Mouse (Mus musculus) kidney, postnatal 0 days (tissue): ENCODE measurements around the gene Oaz1. TPM values are rescaled to one million over a fixed set of nuclear protein-coding genes. Genes with fewer than 3 reads are reported as not detected.

Source experiments
- ATAC-seq: fragments of 200-750 bp; cut with Nextera tagmentation; replicated peaks from 2 replicates; pipeline ENCODE4 v1.8.0; 2017; ENCODE audit warnings: low read depth, moderate number of reproducible peaks, moderate TSS enrichment, moderate library complexity; ENCODE audit not compliant: low FRiP score
- DNase-seq: peaks from one replicate; pipeline ENCODE4 v3.0.0-alpha.2; 2016; ENCODE audit warnings: low spot score
- H3K27ac ChIP-seq: fragments of 300-500 bp; sonication (generic); 2 replicates; pipeline ENCODE4 v1.5.1; 2014; ENCODE audit warnings: mild to moderate bottlenecking
- H3K27me3 ChIP-seq: fragments of 300-500 bp; sonication (generic); 2 replicates; pipeline ENCODE4 v1.6.1; 2014; ENCODE audit warnings: low read length, mixed read lengths; ENCODE audit not compliant: insufficient read depth
- H3K36me3 ChIP-seq: fragments of 300-500 bp; sonication (generic); 2 replicates; pipeline ENCODE4 v1.6.1; 2014; ENCODE audit warnings: low read length, mixed read lengths; ENCODE audit not compliant: insufficient read depth
- H3K4me1 ChIP-seq: fragments of 300-500 bp; sonication (generic); replicated peaks from 2 replicates; pipeline ENCODE4 v1.6.1; 2014; ENCODE audit warnings: antibody characterized with exemption, low read length, mixed read lengths; ENCODE audit not compliant: insufficient read depth
- H3K4me2 ChIP-seq: fragments of 300-500 bp; sonication (generic); 2 replicates; pipeline ENCODE4 v1.6.1; 2014; ENCODE audit warnings: mild to moderate bottlenecking, low read length, moderate library complexity, mixed read lengths
- H3K4me3 ChIP-seq: fragments of 300-500 bp; sonication (generic); replicated peaks from 2 replicates; pipeline ENCODE4 v1.5.1; 2014; ENCODE audit warnings: low read depth, low read length
- H3K9ac ChIP-seq: fragments of 300-500 bp; sonication (generic); 2 replicates; pipeline ENCODE4 v1.6.1; 2014; ENCODE audit warnings: low read depth, low read length
- H3K9me3 ChIP-seq: fragments of 300-500 bp; sonication (generic); replicated peaks from 2 replicates; pipeline ENCODE4 v1.6.1; 2016; ENCODE audit warnings: low read length, inconsistent platforms, mixed read lengths
- CTCF ChIP-seq: IDR thresholded peaks from 2 replicates; pipeline ENCODE4 v1.5.1; 2016; ENCODE audit warnings: antibody characterized with exemption, low read depth, mild to moderate bottlenecking, moderate library complexity
- WGBS: fragments of 180-500 bp; shearing (Covaris S2); extraction: QIAGEN DNeasy Blood & Tissue Kit; methylation state at CpG from one replicate; pipeline ENCODE4 v1.1.7; 2014; 5-methylcytosine and 5-hydroxymethylcytosine counted together
- polyA plus RNA-seq: library from polyadenylated mRNA; unstranded; fragments of >200 nt; fragmentation: Nextera tagmentation; extraction: Ambion mirVana; gene quantifications from 2 replicates; pipeline ENCODE4 v1.2.1, GENCODE M21; 2015

The Oaz1 gene
- polyA plus RNA-seq, 1 experiment from 2014 or later = 1,422 TPM

GRCm38 (mm10) chr10:80790761-80791404, 35.6 kb upstream of the Oaz1 start:
- ATAC-seq (no peak), DNase-seq (no peak)
- Histone ChIP-seq H3K27ac (no peak overlapping the region), H3K36me3 (peaks cover 89% of the 10 kb centered on the region), H3K9me3 (no peaks in the 10 kb centered on the region), H3K9ac (no peak overlapping the region), H3K4me2 (no peak overlapping the region), H3K4me1 (no peaks in the 10 kb centered on the region), H3K4me3 (no peak overlapping the region), H3K27me3 (no peaks in the 10 kb centered on the region)
- no peak for TF ChIP-seq CTCF
- WGBS = 84% methylated on average over 19 of the region's 19 CpGs

- H3K9me3 ChIP-seq = no peaks in the 10 kb centered on the region
- peaks cover 82% of the 10 kb centered on the region for H3K36me3 ChIP-seq
- no peak overlapping the region for H3K4me3 ChIP-seq
- H3K4me1 ChIP-seq = no peaks in the 10 kb centered on the region
- DNase-seq (no peak), ATAC-seq (0 out of 2 replicates have a peak, but pooled peaks have one; percentile 9)
- no peak overlapping the region for H3K9ac ChIP-seq
- H3K27ac ChIP-seq = no peak overlapping the region
- WGBS = 78% methylated on average over 33 of the region's 33 CpGs
- H3K4me2 ChIP-seq = no peak overlapping the region
- TF ChIP-seq CTCF = no peak
- no peaks in the 10 kb centered on the region for H3K27me3 ChIP-seq
Observed at GRCm38 (mm10) chr10:80791476-80792174, 34.8 kb upstream of the Oaz1 start.

DNA sequence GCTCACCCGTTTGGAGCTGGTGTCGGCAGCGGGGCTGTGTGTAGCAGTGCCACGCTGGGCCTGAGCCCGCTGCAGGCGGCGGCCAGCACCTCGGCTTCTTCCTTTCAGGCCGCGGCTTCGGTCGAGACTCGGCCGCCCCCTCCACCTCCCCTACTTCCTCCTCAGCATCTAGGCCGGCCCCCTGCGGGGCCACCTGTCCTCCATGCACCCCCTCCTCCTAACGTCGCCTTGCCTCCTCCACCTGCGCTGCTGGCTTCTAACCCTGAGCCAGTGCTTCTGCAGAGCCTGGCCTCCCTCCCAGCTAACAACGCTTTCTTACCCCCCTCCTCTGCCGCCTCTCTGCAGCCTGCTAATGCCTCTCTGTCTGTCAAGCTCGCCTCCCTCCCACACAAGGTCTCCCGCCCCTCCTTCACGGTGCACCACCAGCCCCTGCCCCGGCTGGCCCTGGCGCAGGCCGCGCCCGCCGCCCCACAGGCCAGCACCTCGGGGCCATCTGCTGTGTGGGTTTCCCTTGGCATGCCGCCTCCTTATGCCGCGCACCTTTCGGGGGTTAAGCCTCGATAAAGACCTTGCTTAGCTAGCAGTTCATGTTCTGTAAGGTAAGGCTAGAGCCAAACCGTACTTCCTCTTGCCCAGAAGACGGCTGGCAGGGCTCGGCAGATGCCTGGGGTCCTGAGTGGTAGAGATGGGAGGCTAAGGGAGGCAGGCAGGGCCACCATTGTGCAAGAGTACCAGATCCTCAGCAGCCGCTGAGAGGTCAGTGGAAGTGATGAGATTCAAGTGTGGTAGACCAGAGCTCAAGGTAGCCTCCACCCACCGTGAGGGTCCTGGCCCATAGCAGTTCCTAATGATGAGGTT, 34.1 kb upstream of the Oaz1 start:
- H3K9me3 ChIP-seq = no peaks in the 10 kb centered on the region
- no peak for TF ChIP-seq CTCF
- peaks cover 5% of the 10 kb centered on the region; the same call in 1 of the 2 replicates for H3K4me1 ChIP-seq
- 0 out of 2 replicates have a peak overlapping the region, but pooled peaks have one; percentile 18 for H3K9ac ChIP-seq
- DNase-seq = no peak
- no peak overlapping the region for H3K4me3 ChIP-seq
- H3K4me2 ChIP-seq = no peak overlapping the region
- H3K27me3 ChIP-seq = no peaks in the 10 kb centered on the region
- WGBS = 55% methylated on average over 41 of the region's 41 CpGs
- no peak overlapping the region for H3K27ac ChIP-seq
- H3K36me3 ChIP-seq = peaks cover 74% of the 10 kb centered on the region
- ATAC-seq = no peak

DNA sequence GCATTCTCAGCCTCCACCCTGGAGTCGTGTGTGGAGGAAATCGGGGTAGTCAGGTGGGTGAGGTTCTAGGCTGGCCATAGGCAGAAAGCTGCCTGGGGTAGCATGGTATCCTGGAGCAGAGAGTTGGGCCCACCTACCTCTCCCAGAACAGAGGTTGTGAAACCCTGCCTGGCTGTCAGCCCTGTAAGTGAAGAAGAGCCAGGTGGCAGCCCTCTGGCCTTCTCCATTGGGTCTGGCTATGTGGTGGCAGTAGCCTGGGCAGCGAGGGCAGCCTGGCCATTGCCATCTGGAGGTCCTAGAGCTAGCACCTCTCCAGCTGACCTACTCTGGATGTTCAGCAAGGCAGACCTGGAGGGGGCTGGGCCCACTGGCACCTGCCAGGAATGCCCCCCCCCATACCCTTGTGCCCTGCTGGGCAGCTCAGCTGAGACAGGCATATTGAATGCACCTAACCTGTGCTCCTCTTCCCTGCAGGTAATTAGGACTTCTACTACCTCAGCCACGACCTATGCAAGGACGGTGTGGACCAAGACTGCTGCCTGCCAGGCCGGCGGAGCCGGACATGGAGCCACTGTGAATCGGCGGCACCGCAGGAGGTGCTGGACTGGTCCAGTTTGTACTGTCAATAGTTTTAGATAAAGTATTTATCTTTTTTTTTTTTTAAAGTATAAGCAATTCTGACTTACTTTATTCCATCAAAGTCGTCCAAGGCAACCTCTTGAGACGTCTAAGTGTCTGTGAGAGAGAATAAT, 33.2 kb upstream of the Oaz1 start:
- 90% methylated on average over 13 of the region's 13 CpGs for WGBS
- Histone ChIP-seq H3K4me1 (peaks cover 5% of the 10 kb centered on the region; the same call in 1 of the 2 replicates), H3K9ac (no peak overlapping the region), H3K36me3 (peaks cover 66% of the 10 kb centered on the region), H3K27me3 (no peaks in the 10 kb centered on the region), H3K27ac (no peak overlapping the region), H3K9me3 (no peaks in the 10 kb centered on the region), H3K4me3 (no peak overlapping the region), H3K4me2 (no peak overlapping the region)
- ATAC-seq (no peak), DNase-seq (no peak)
- TF ChIP-seq CTCF = no peak

DNA sequence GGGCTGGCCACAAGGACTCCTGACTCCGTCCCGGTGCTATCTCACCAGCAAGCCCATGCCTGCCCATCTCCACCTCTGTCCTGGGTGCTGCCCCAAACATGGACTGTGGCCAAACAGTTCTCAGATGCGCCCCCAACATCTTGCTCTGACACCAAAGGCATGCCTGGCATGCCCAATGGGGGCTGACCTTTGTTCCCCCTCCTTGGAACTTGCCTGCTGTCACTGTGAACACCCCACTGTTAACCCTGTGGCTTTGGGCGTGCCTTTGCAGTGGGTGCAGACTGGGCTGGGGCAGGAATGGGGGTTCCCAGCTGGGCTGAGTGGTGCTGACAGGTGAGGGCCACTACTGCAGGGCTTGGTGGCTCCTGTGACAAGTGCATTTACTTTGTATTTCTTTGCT, 32.7 kb upstream of the Oaz1 start:
- 89% methylated on average over 4 of the region's 4 CpGs for WGBS
- H3K4me2 ChIP-seq = no peak overlapping the region

GRCm38 (mm10) chr10:80794750-80795149, 31.7 kb upstream of the Oaz1 start:
- Histone ChIP-seq H3K9me3 (no peaks in the 10 kb centered on the region), H3K27ac (no peak overlapping the region), H3K9ac (no peak overlapping the region), H3K36me3 (peaks cover 52% of the 10 kb centered on the region), H3K4me1 (peaks cover 5% of the 10 kb centered on the region), H3K27me3 (no peaks in the 10 kb centered on the region), H3K4me3 (no peak overlapping the region), H3K4me2 (no peak overlapping the region)
- TF ChIP-seq CTCF = no peak
- DNase-seq (no peak), ATAC-seq (no peak)
- WGBS = 90% methylated on average over 8 of the region's 8 CpGs

More for the DNA sequence above, 32.7 kb upstream of the Oaz1 start:
- Histone ChIP-seq H3K9ac (no peak overlapping the region), H3K4me3 (no peak overlapping the region), H3K36me3 (peaks cover 60% of the 10 kb centered on the region), H3K9me3 (no peaks in the 10 kb centered on the region), H3K4me1 (peaks cover 5% of the 10 kb centered on the region; the same call in 1 of the 2 replicates), H3K27me3 (no peaks in the 10 kb centered on the region), H3K27ac (no peak overlapping the region)
- TF ChIP-seq CTCF = no peak
- DNase-seq (no peak), ATAC-seq (no peak)
